Mouse (Mus musculus) limb, embryonic 10.5 days (tissue): ENCODE data around the gene Hipk3. TPM values are rescaled to one million over a fixed set of nuclear protein-coding genes. Genes with fewer than 3 reads are reported as not detected.
A peak's percentile ranks its signal among the peaks of the same experiment; 100 is the strongest.

Source experiments
- DNase-seq: peaks from one replicate; pipeline ENCODE4 v3.0.0-alpha.2; 2017; ENCODE audit warnings: low spot score
- H3K27ac ChIP-seq: fragments of 300-500 bp; sonication (generic); 2 replicates; pipeline ENCODE4 v1.5.1; 2016; ENCODE audit warnings: mild to moderate bottlenecking
- H3K27me3 ChIP-seq: fragments of 300-500 bp; sonication (generic); 2 replicates; pipeline ENCODE4 v1.6.1; 2016; ENCODE audit warnings: low read depth, mild to moderate bottlenecking; ENCODE audit not compliant: poor library complexity, severe bottlenecking
- H3K36me3 ChIP-seq: fragments of 300-500 bp; sonication (generic); 2 replicates; pipeline ENCODE4 v1.6.1; 2016; ENCODE audit warnings: mild to moderate bottlenecking, moderate library complexity
- H3K4me1 ChIP-seq: fragments of 300-500 bp; sonication (generic); 2 replicates; pipeline ENCODE4 v1.6.1; 2016
- H3K4me3 ChIP-seq: fragments of 300-500 bp; sonication (generic); 2 replicates; pipeline ENCODE4 v1.5.1; 2016; ENCODE audit warnings: mild to moderate bottlenecking, moderate library complexity
- H3K9me3 ChIP-seq: fragments of 300-500 bp; sonication (generic); replicated peaks from 2 replicates; pipeline ENCODE4 v1.6.1; 2016; ENCODE audit warnings: mild to moderate bottlenecking
- WGBS: fragments of 180-500 bp; shearing (Covaris S2); methylation state at CpG from one replicate; pipeline ENCODE4 v1.1.7; 2016; 5-methylcytosine and 5-hydroxymethylcytosine counted together
- polyA plus RNA-seq: library from polyadenylated mRNA; unstranded; fragments of >200 nt; fragmentation: Nextera tagmentation; extraction: Ambion mirVana; gene quantifications from 2 replicates; pipeline ENCODE4 v1.2.1, GENCODE M21; 2016

The Hipk3 gene
- polyA plus RNA-seq, 1 experiment from 2014 or later, result 10.7 TPM

GRCm38 (mm10) chr2:104493021-104493950 is 960 bp downstream of the Hipk3 start:
- Histone ChIP-seq H3K9me3 (no peaks in the 10 kb centered on the region), H3K27me3 (0 out of 2 replicates have a peak, but pooled peaks cover 7% of the 10 kb centered on the region), H3K36me3 (no peaks in the 10 kb centered on the region), H3K27ac (peak overlapping the region; percentile 100), H3K4me1 (peaks cover 28% of the 10 kb centered on the region), H3K4me3 (peak overlapping the region; percentile 97)
- DNase-seq, result peak; percentile 88
- WGBS, result under 1% methylated on average over 99 of the region's 99 CpGs

DNA sequence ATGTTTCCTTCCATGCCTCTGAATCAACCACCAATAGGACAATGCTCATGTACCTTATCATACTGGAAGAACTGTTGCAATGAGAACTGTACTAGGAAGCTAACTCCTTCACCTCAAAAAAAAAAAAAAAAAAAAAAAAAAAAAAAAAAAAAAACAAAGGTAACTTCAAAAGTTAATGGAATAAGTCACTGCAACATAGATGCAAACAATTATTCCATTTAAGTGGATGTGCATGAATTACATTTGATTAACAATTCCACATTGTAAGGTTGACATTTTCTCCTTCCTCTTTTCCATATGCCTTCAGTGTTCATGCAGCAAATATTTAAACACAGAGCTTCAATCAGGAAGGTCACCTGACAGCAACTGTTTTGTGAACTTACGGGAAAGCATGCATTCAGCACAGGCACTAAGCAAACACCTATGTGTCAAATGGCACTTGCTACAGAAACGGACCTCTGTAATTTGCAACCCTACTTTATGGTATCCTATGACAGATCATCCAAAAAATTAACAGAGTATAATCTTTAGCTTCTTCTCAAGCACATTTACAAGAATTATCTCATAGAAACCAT is 2.9 kb downstream of the Hipk3 start:
- 0 out of 2 replicates have a peak, but pooled peaks cover 7% of the 10 kb centered on the region for H3K27me3 ChIP-seq
- no peak overlapping the region for H3K4me3 ChIP-seq
- H3K4me1 ChIP-seq, result peaks cover 21% of the 10 kb centered on the region
- H3K9me3 ChIP-seq, result no peaks in the 10 kb centered on the region
- H3K36me3 ChIP-seq, result no peaks in the 10 kb centered on the region
- DNase-seq, result no peak
- no peak overlapping the region for H3K27ac ChIP-seq
- 53% methylated on average over 2 of the region's 2 CpGs for WGBS

DNA sequence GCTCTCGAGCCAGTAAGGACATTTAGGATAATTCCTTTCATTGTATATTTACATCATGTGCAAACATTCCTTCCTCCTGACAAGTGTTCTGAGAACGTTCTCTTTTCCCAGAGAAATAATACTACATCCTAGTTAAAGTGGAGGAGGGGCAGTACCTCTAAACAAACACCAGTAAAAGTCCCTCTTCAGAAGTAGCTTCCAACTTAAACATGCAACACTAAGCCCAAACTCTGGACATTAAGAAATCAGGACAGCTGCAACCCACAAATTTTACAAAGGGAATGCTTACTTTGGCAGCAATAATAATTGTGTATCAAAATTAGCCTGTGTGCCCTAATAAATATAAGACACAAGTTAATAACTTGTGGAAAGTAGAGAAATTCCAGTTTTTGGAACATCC is 3.5 kb downstream of the Hipk3 start:
- 0 out of 2 replicates have a peak, but pooled peaks cover 7% of the 10 kb centered on the region for H3K27me3 ChIP-seq
- H3K4me3 ChIP-seq, result no peak overlapping the region
- H3K9me3 ChIP-seq, result no peaks in the 10 kb centered on the region
- WGBS, result 68% methylated on average over 2 of the region's 2 CpGs
- H3K27ac ChIP-seq, result no peak overlapping the region
- no peaks in the 10 kb centered on the region for H3K36me3 ChIP-seq
- H3K4me1 ChIP-seq, result peaks cover 16% of the 10 kb centered on the region
- no peak for DNase-seq

GRCm38 (mm10) chr2:104489851-104490250 is 4.4 kb downstream of the Hipk3 start:
- Histone ChIP-seq H3K36me3 (no peaks in the 10 kb centered on the region), H3K4me1 (peaks cover 7% of the 10 kb centered on the region), H3K27ac (no peak overlapping the region), H3K27me3 (no peaks in the 10 kb centered on the region), H3K9me3 (no peaks in the 10 kb centered on the region), H3K4me3 (no peak overlapping the region)
- DNase-seq, result no peak
- WGBS, result 92% methylated on average over 2 of the region's 2 CpGs

DNA sequence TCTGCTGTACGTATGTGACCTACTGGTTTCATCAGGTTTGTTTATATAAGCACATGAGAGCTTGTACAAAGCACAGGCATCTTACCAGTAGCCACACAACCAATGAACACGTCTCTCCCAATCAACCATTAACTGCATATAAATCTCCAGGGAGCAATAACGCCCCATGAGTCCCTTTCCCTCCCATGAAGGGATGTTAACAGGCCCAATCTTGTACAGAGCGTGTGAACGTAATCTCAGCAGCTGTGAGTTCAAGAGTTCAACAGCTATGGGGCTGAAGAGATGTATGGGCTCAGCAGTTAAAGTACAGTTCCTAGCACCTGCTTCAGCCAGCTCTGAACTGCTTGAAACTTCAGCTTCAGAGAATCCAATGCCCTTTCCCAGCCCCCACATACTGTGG is 9.8 kb downstream of the Hipk3 start:
- 44% methylated on average over 5 of the region's 5 CpGs for WGBS
- no peak for DNase-seq

GRCm38 (mm10) chr2:104482156-104482555 is 12.1 kb downstream of the Hipk3 start:
- H3K4me1 ChIP-seq, result peaks cover 6% of the 10 kb centered on the region; the same call in 1 of the 2 replicates
- no peak for DNase-seq
- H3K9me3 ChIP-seq, result no peaks in the 10 kb centered on the region
- no peaks in the 10 kb centered on the region for H3K36me3 ChIP-seq
- no peak overlapping the region for H3K27ac ChIP-seq
- H3K27me3 ChIP-seq, result no peaks in the 10 kb centered on the region
- no peak overlapping the region for H3K4me3 ChIP-seq

More for the DNA sequence above, 9.8 kb downstream of the Hipk3 start:
- H3K27ac ChIP-seq, result no peak overlapping the region
- no peak overlapping the region for H3K4me3 ChIP-seq
- no peaks in the 10 kb centered on the region for H3K36me3 ChIP-seq
- no peaks in the 10 kb centered on the region for H3K9me3 ChIP-seq
- no peaks in the 10 kb centered on the region for H3K27me3 ChIP-seq
- H3K4me1 ChIP-seq, result peaks cover 6% of the 10 kb centered on the region; the same call in 1 of the 2 replicates

DNA sequence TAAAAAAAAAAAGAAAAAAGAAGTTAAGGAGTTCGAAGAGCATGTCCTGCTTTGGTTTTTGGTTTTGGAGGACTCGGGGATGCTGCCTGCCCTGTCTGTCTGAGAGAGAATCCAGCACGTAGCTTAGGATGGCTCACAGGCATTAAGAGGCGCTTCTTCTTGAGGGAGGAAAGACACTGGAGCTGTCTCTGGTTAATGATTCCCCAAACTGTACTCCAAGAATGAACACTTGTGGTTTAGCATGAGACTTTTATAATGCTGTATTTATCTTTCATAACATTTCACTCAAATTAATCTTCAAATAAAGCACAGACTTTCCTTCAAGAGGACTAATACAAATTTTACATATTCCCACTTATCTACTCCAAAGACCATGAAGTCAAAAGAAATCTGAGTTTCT is 15.2 kb downstream of the Hipk3 start:
- Histone ChIP-seq H3K4me1 (no peaks in the 10 kb centered on the region), H3K27me3 (no peaks in the 10 kb centered on the region), H3K9me3 (no peaks in the 10 kb centered on the region), H3K36me3 (no peaks in the 10 kb centered on the region), H3K27ac (no peak overlapping the region), H3K4me3 (no peak overlapping the region)
- DNase-seq, result no peak
- 92% methylated on average over 4 of the region's 4 CpGs for WGBS

GRCm38 (mm10) chr2:104477398-104478015 is 16.7 kb downstream of the Hipk3 start:
- Histone ChIP-seq H3K9me3 (no peaks in the 10 kb centered on the region), H3K4me3 (no peak overlapping the region), H3K4me1 (no peaks in the 10 kb centered on the region), H3K36me3 (no peaks in the 10 kb centered on the region), H3K27ac (no peak overlapping the region), H3K27me3 (no peaks in the 10 kb centered on the region)
- no peak for DNase-seq
- WGBS, result 69% methylated on average over 2 of the region's 2 CpGs

- Histone ChIP-seq H3K4me3 (no peak overlapping the region), H3K9me3 (no peaks in the 10 kb centered on the region), H3K36me3 (peaks cover 10% of the 10 kb centered on the region), H3K27ac (no peak overlapping the region), H3K27me3 (no peaks in the 10 kb centered on the region), H3K4me1 (peaks cover 13% of the 10 kb centered on the region)
- 97% methylated on average over 6 of the region's 6 CpGs for WGBS
- no peak for DNase-seq
These were observed 22.2 kb downstream of the Hipk3 start for GRCm38 (mm10) chr2:104472056-104472455.

DNA sequence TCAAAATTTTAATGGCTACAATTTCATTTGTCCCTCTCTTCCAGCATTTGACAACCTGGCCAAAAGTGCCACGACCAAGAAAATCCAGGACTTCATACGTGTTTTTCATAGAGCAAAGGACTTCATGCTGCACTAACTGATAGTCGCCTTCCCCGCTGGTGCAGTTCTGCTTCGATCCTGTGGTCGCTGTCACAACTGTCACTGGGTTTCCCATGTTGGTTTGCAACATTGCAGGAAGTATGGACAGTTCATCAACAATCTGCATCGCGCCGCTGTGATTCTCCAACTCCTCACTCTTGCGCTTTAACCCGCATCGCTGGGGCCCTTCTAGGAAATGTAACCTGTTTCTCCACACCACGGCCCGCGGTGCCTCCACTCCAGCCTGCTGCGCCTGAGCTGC is 23.1 kb downstream of the Hipk3 start:
- Histone ChIP-seq H3K4me1 (peaks cover 21% of the 10 kb centered on the region), H3K36me3 (peaks cover 10% of the 10 kb centered on the region), H3K27ac (no peak overlapping the region), H3K27me3 (no peaks in the 10 kb centered on the region), H3K4me3 (no peak overlapping the region), H3K9me3 (no peaks in the 10 kb centered on the region)
- no peak for DNase-seq
- 96% methylated on average over 16 of the region's 16 CpGs for WGBS

- H3K27me3 ChIP-seq, result no peaks in the 10 kb centered on the region
- H3K4me3 ChIP-seq, result no peak overlapping the region
- peaks cover 22% of the 10 kb centered on the region for H3K4me1 ChIP-seq
- WGBS, result 96% methylated on average over 6 of the region's 6 CpGs
- H3K27ac ChIP-seq, result no peak overlapping the region
- peaks cover 10% of the 10 kb centered on the region for H3K36me3 ChIP-seq
- H3K9me3 ChIP-seq, result no peaks in the 10 kb centered on the region
- no peak for DNase-seq
These were observed 23.7 kb downstream of the Hipk3 start for GRCm38 (mm10) chr2:104470536-104470935.

GRCm38 (mm10) chr2:104468419-104468818 is 25.8 kb downstream of the Hipk3 start:
- Histone ChIP-seq H3K9me3 (no peaks in the 10 kb centered on the region), H3K36me3 (peaks cover 10% of the 10 kb centered on the region), H3K4me1 (peaks cover 22% of the 10 kb centered on the region), H3K4me3 (no peak overlapping the region), H3K27ac (no peak overlapping the region), H3K27me3 (no peaks in the 10 kb centered on the region)
- 86% methylated on average over 5 of the region's 5 CpGs for WGBS
- no peak for DNase-seq
